Mouse (Mus musculus) erythroblast, embryonic 14.5 days (primary cell): ENCODE results near the gene Gm10553. TPM values are rescaled to one million over a fixed set of nuclear protein-coding genes. Genes with fewer than 3 reads are reported as not detected.
"Not testable (repeated sequence)": the region's sequence is repeated elsewhere in the genome, so short reads cannot be mapped to it uniquely, and the experiment has no call there.

Experiments
- H3K27me3 ChIP-seq: 2 replicates; pipeline ENCODE4 v1.6.1; 2012; ENCODE audit warnings: inconsistent platforms; ENCODE audit not compliant: control insufficient read depth
- H3K36me3 ChIP-seq: 2 replicates; pipeline ENCODE4 v1.6.1; 2012; ENCODE audit warnings: mild to moderate bottlenecking, inconsistent platforms; ENCODE audit not compliant: control insufficient read depth
- H3K4me1 ChIP-seq: 2 replicates; pipeline ENCODE4 v1.6.1; 2012; ENCODE audit warnings: inconsistent platforms; ENCODE audit not compliant: control insufficient read depth
- H3K4me3 ChIP-seq: replicated peaks from 2 replicates; pipeline ENCODE3; 2012; ENCODE audit warnings: moderate library complexity, mild to moderate bottlenecking, inconsistent platforms
- H3K9me3 ChIP-seq: 2 replicates; pipeline ENCODE4 v1.6.1; 2012; ENCODE audit warnings: low read length, inconsistent platforms, mixed read lengths; ENCODE audit not compliant: control insufficient read depth
- polyA plus RNA-seq: library from polyadenylated mRNA; stranded (reverse); fragments of >175 nt; gene quantifications from 2 replicates; pipeline ENCODE4 v1.2.3, GENCODE M21; 2012

Gene Gm10553
- polyA plus RNA-seq, 1 experiment: not detected

- not testable (repeated sequence) for H3K36me3 ChIP-seq, H3K9me3 ChIP-seq, H3K4me3 ChIP-seq, H3K27me3 ChIP-seq, H3K4me1 ChIP-seq
Observed at GRCm38 (mm10) chr1:85112889-85113288, 12.9 kb downstream of the Gm10553 start.

DNA sequence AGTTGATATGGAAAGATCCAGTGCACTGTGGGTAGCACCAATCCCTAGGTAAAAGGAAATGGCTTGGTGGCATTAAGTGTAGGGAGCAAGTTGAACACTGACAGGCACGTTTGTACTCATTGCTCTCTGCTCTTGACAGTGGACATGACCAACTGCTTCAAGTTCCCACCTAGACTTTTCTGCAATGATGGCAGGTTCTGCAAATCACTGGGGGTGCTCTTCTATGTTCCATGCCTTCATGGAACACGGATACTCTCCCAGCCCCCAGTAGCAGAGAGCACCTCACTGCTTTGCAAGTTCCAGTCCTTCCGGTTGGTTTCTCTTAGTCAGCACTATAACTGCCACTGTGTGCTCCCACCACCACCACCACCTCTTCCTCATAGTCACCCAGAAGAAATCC, 14.1 kb downstream of the Gm10553 start:
- not testable (repeated sequence) for H3K27me3 ChIP-seq, H3K4me1 ChIP-seq, H3K4me3 ChIP-seq, H3K9me3 ChIP-seq, H3K36me3 ChIP-seq

DNA sequence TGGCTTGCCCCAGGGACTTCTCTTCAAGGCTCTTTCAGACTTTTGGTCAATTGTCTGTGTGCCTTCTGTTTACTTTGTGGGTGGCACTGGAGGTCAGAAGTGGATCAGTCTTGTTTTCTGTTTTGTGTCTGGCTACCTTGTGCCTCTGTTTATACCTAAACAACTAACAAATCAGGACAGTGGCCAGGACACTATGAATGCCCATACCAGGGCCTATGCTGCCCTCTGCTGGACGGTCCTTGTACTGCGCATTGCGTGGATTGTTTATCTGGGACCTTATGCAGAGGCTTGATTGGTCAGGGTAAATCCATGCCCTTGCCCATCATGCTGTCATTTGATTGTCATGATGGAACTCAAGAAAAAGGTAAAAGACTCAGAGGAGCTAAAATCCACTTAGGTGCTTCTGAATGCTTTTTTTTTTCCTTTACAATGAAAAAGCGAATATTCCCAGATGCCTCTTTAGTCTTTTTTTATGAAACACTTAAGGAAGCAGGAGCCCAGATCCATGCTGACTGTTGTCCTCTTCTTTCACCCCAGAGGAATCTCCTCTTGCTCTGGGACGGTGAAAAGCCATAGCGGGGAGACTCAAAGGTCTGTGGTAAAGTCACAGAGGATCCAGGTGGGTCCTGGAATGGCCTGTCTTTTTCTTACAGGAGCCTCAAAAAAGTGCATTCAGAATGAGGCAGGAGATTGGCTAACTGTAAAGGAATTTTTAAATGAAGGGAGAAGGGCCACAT, 14.9 kb downstream of the Gm10553 start:
- H3K27me3 ChIP-seq, H3K4me1 ChIP-seq, H3K9me3 ChIP-seq, H3K36me3 ChIP-seq, H3K4me3 ChIP-seq: not testable (repeated sequence)

DNA sequence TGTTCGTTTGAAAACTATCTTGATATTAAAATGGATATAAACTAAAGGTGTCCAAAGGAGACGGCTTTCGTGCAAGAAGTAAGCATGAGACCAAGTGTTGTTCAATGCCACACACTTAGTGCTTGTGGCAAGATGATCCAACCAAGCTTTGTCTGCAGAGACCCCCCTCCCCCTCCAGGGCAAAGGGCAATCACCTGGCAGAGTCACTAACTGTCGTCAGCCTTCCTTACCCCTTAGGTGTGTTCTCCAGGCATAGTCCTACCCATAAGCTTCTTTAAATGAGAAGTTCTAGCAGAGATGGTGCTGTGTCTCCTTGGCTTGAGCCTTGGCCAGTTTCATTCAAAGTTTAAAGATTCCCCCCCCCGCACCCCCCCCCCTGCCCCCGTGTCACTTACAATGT, 17.6 kb downstream of the Gm10553 start:
- H3K4me3 ChIP-seq, H3K4me1 ChIP-seq, H3K36me3 ChIP-seq, H3K27me3 ChIP-seq, H3K9me3 ChIP-seq: not testable (repeated sequence)

- H3K4me3 ChIP-seq, H3K27me3 ChIP-seq, H3K36me3 ChIP-seq, H3K9me3 ChIP-seq, H3K4me1 ChIP-seq: not testable (repeated sequence)
Observed at GRCm38 (mm10) chr1:85118341-85118740, 18.4 kb downstream of the Gm10553 start.

DNA sequence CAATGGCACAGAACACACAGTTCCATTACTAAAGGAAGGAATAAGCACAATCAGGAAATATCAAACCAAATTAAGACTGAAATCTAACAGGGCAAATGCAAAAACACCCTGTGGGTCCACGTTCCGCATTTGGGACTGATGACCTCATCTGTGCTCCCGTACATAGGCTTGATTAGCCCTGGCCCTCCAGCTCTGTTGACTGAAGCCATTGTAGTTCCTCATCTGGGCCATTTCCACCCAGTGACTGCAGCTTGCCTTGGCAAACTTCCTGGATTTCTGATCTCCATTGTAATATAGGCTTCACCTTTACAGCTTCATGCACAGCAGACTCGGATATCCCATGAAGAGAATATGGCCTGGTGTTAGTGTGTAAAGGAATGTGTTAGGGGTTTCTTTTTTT, 21.9 kb downstream of the Gm10553 start:
- not testable (repeated sequence) for H3K27me3 ChIP-seq, H3K9me3 ChIP-seq, H3K4me1 ChIP-seq, H3K36me3 ChIP-seq, H3K4me3 ChIP-seq

DNA sequence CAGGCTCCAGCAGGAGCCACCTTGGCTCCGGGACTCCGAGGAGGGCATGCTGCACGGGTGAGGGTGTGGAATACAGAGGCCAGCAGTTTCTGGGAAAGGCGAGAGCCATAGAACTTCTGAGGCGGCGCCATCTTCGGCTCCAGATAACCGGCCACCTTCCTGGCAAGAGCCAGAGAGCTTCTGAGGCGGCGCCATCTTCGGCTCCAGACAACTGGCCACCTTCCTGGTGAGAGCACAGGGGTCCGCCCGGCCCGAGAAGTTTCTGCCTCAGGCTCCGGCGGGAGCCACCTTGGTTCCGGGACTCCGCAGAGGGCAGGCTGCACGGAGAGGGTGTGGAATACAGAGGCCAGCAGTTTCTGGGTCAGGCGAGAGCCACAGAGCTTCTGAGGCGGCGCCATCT, 33.7 kb downstream of the Gm10553 start:
- not testable (repeated sequence) for H3K4me1 ChIP-seq, H3K9me3 ChIP-seq, H3K36me3 ChIP-seq, H3K4me3 ChIP-seq, H3K27me3 ChIP-seq

Other genes with a start within 250 kb of the Gm10553 start
- not detected in 2 replicates for gene Slc16a14, start 165.0 kb upstream of the Gm10553 start, polyA plus RNA-seq
- gene A530032D15Rik, start 9.7 kb downstream of the Gm10553 start, polyA plus RNA-seq: not detected in 2 replicates
- 0.09 TPM in 1 of 2 replicates, not detected in the other for gene C130026I21Rik, start 170.4 kb downstream of the Gm10553 start, polyA plus RNA-seq